Mouse (Mus musculus): ENCODE data around the gene Gsg1l. TPM values are rescaled to one million over a fixed set of nuclear protein-coding genes. Genes with fewer than 3 reads are reported as not detected.

Gene Gsg1l
- polyA plus RNA-seq, 1 experiment from 2014 or later, result 7.0 TPM

Other genes starting within 250 kb of the Gsg1l start
- 70.0 and 72.9 TPM in 2 replicates for gene Xpo6, start 118.1 kb upstream of the Gsg1l start, polyA plus RNA-seq (2014; fragmentation: Nextera tagmentation; extraction: Ambion mirVana)
- gene Sbk1, start 190.2 kb upstream of the Gsg1l start, polyA plus RNA-seq (2014; fragmentation: Nextera tagmentation; extraction: Ambion mirVana), result 206 and 227 TPM in 2 replicates